Mouse (Mus musculus) liver, adult 2 months (tissue): ENCODE results near the gene Rnf181.

Experiments
- CTCF ChIP-seq: fragments of 200-500 bp; IDR thresholded peaks from 2 replicates; pipeline ENCODE4 v1.5.1; 2011; ENCODE audit warnings: low read depth, low read length, control low read depth
- POLR2A ChIP-seq: fragments of 200-500 bp; IDR thresholded peaks from 2 replicates; pipeline ENCODE4 v1.6.1; 2011; ENCODE audit warnings: low read length, control low read depth; ENCODE audit not compliant: insufficient read depth; ENCODE audit errors: extremely low read depth

DNA sequence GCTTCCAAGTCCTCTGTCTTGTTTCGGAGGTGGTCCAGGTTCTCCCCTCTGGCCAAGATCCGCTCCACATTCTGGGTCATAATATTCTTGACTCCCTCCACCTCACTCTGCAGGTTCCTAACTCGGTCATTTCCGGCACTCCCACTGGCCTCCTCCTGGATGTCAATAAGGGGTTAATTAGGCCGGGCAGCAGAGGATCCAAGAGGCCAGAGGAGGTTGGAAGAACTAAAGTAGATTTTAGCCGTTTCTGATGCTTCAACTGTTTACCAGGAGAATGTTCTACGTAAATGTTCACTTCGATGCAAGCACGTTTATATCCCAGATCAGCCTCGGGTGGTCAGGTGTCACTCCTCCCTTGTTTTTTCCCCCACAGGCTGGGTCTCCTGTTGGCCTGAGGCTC is 21.5 kb upstream of the Rnf181 start:
- TF ChIP-seq CTCF (no peak), POLR2A (no peak)
